Mouse (Mus musculus): ENCODE results near the gene Zfp617.

DNA sequence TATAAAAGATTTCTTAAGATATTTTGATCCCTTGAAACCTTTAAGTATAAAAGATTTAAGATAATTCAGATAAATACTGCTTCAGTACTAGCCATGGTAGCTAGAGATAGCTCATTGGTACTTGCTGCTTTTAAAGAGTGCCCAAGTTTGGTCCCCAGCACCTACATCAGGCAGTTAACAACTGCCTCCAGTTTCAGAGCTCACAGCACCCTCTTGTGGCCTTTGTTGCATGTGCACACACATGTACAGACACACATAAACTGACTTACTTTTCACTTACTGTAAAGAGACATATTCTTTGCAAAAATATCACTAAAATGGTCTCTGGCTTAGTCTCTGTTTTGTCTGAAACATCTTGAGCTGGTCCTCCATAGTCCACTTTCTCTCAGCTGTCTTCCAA, 58.0 kb downstream of the Zfp617 start:
- no peak for TF ChIP-seq POLR2A (IDR thresholded peaks at IDR 0.05; ENCODE audit: control insufficient read depth, extremely low read depth, insufficient read depth, low read length, poor library complexity)
- TF ChIP-seq CTCF (IDR thresholded peaks at IDR 0.05; ENCODE audit: borderline replicate concordance, control insufficient read depth, extremely low read depth, insufficient read depth, low read length, poor library complexity): no peak
